ENCODE assay signal across 38 mouse cellular contexts in genomic region chr8:121491633-121492032, GRCm38 (mm10). TPM values are rescaled to one million over a fixed set of nuclear protein-coding genes. Genes with fewer than 3 reads are reported as not detected.
DNase-seq lines count a peak whose midpoint lies in the region; ATAC-seq and TF ChIP-seq lines count a peak whose summit lies in the region.
"Had no signal": no experiment of that assay in that cellular context is flagged by ENCODE, and none has a peak within 500 bp of the region (broad histone marks: within the 10 kb centered on the region; RNA-seq: fewer than 3 reads in every experiment).

No protein-coding gene starts in this region.

- no peak overlapping the region for H3K9ac ChIP-seq in embryonic facial prominence, embryonic 14.5 days (ENCODE audit: low read depth, low read length)
- no peak overlapping the region for H3K9ac ChIP-seq in limb, embryonic 15.5 days
- no peak overlapping the region for H3K9ac ChIP-seq in stomach, postnatal 0 days (ENCODE audit: low read length)
- H3K9ac ChIP-seq: forebrain, embryonic 13.5 days; intestine, embryonic 15.5 days; midbrain, embryonic 12.5 days; stomach, embryonic 15.5 days had no signal

- DNase-seq in layer of hippocampus, adult 2 months (ENCODE audit: low spot score in 2 of 2), result no peak
- DNase-seq in layer of hippocampus, adult 8-10 months (ENCODE audit: low spot score in 2 of 2), result no peak
- peak; percentile 18 for DNase-seq in brain, adult 2 months (ENCODE audit: low read depth, low spot score)
- DNase-seq in embryonic facial prominence, embryonic 14.5 days (ENCODE audit: low spot score), result peak; percentile 56
- no peak for DNase-seq in stomach, postnatal 0 days (ENCODE audit: low spot score)
- no peak for DNase-seq in adrenal gland, adult 2 months
- DNase-seq: cerebellum, adult 8-10 months; cerebellum, postnatal 25 days; gastrocnemius, postnatal 10 days; heart, postnatal 14 days; kidney, adult 8-10 months; kidney, postnatal 10 days; lung, postnatal 4 days; retina, postnatal 1 day; right cerebral cortex, postnatal 14 days; thymus, postnatal 14 days had no signal

- H3K4me1 ChIP-seq in embryonic facial prominence, embryonic 14.5 days (ENCODE audit: control insufficient read depth, insufficient read depth, low read length), result 0 out of 2 replicates have a peak, but pooled peaks cover 9% of the 10 kb centered on the region
- H3K4me1 ChIP-seq in limb, embryonic 15.5 days, result peaks cover 22% of the 10 kb centered on the region
- no peaks in the 10 kb centered on the region for H3K4me1 ChIP-seq in stomach, postnatal 0 days (replicated peaks; ENCODE audit: control insufficient read depth, insufficient read depth)
- H3K4me1 ChIP-seq: forebrain, embryonic 13.5 days; intestine, embryonic 15.5 days; megakaryocyte, embryonic 14.5 days; midbrain, embryonic 12.5 days; stomach, embryonic 15.5 days had no signal

- H3K4me3 ChIP-seq in layer of hippocampus, adult 2 months, result no peak overlapping the region
- no peak overlapping the region for H3K4me3 ChIP-seq in embryonic facial prominence, embryonic 14.5 days (ENCODE audit: low read depth, low read length)
- H3K4me3 ChIP-seq in limb, embryonic 15.5 days, result no peak overlapping the region
- no peak overlapping the region for H3K4me3 ChIP-seq in stomach, postnatal 0 days (ENCODE audit: low read depth, low read length)
- H3K4me3 ChIP-seq: forebrain, embryonic 13.5 days; intestine, embryonic 15.5 days; megakaryocyte, embryonic 14.5 days; midbrain, embryonic 12.5 days; stomach, embryonic 15.5 days had no signal

- TF ChIP-seq CTCF in layer of hippocampus, adult 2 months (conservative IDR thresholded peaks at IDR 0.05), result peak; percentile 41
- TF ChIP-seq CTCF in stomach, postnatal 0 days (IDR thresholded peaks at IDR 0.05; ENCODE audit: low read depth), result no peak

- H3K27me3 ChIP-seq in embryonic facial prominence, embryonic 14.5 days (replicated peaks; ENCODE audit: control insufficient read depth, insufficient read depth, low read length), result no peaks in the 10 kb centered on the region
- no peaks in the 10 kb centered on the region for H3K27me3 ChIP-seq in limb, embryonic 15.5 days
- H3K27me3 ChIP-seq in stomach, postnatal 0 days (ENCODE audit: control insufficient read depth, insufficient read depth, low read length), result no peaks in the 10 kb centered on the region
- H3K27me3 ChIP-seq: forebrain, embryonic 13.5 days; intestine, embryonic 15.5 days had no signal

- TF ChIP-seq EP300 in stomach, postnatal 0 days (optimal IDR thresholded peaks at IDR 0.05), result no peak

- 19% methylated on average over 9 of the region's 9 CpGs for WGBS in embryonic facial prominence, embryonic 14.5 days
- WGBS in limb, embryonic 15.5 days, result 31% methylated on average over 9 of the region's 9 CpGs
- 56% methylated on average over 9 of the region's 9 CpGs for whole genome bisulfite sequencing in stomach, postnatal 0 days

- no peaks in the 10 kb centered on the region for H3K36me3 ChIP-seq in embryonic facial prominence, embryonic 14.5 days (ENCODE audit: control insufficient read depth, insufficient read depth, low read length)
- no peaks in the 10 kb centered on the region for H3K36me3 ChIP-seq in limb, embryonic 15.5 days
- no peaks in the 10 kb centered on the region; the same call in 1 of the 2 replicates for H3K36me3 ChIP-seq in stomach, postnatal 0 days (ENCODE audit: control insufficient read depth, insufficient read depth, low read length)
- H3K36me3 ChIP-seq: intestine, embryonic 15.5 days; midbrain, embryonic 12.5 days; stomach, embryonic 15.5 days had no signal

- no peak for ATAC-seq in embryonic facial prominence, embryonic 14.5 days (ENCODE audit: low read depth)
- peak; percentile 78 for ATAC-seq in limb, embryonic 15.5 days (ENCODE audit: insufficient number of reproducible peaks, low FRiP score, low TSS enrichment, low read depth)
- no peak for ATAC-seq in stomach, postnatal 0 days (ENCODE audit: low FRiP score, low TSS enrichment)
- ATAC-seq: forebrain, embryonic 13.5 days; hindbrain, embryonic 16.5 days; intestine, embryonic 15.5 days had no signal

- H3K4me2 ChIP-seq in embryonic facial prominence, embryonic 14.5 days (ENCODE audit: low read depth, low read length), result no peak overlapping the region
- H3K4me2 ChIP-seq in limb, embryonic 15.5 days, result no peak overlapping the region
- H3K4me2 ChIP-seq in stomach, postnatal 0 days (replicated peaks; ENCODE audit: low read depth), result no peak overlapping the region
- H3K4me2 ChIP-seq: forebrain, embryonic 13.5 days; intestine, embryonic 15.5 days; liver, embryonic 11.5 days; midbrain, embryonic 12.5 days; stomach, embryonic 15.5 days had no signal

- no peaks in the 10 kb centered on the region for H3K9me3 ChIP-seq in embryonic facial prominence, embryonic 14.5 days (ENCODE audit: control insufficient read depth, low read length)
- H3K9me3 ChIP-seq in limb, embryonic 15.5 days, result no peaks in the 10 kb centered on the region
- H3K9me3 ChIP-seq in stomach, postnatal 0 days (ENCODE audit: control insufficient read depth, low read length), result no peaks in the 10 kb centered on the region
- H3K9me3 ChIP-seq: forebrain, embryonic 13.5 days; intestine, embryonic 15.5 days; megakaryocyte, embryonic 14.5 days; midbrain, embryonic 12.5 days; stomach, embryonic 15.5 days had no signal

- no peak overlapping the region for H3K27ac ChIP-seq in layer of hippocampus, adult 2 months
- no peak overlapping the region; the same call in 1 of the 2 replicates for H3K27ac ChIP-seq in embryonic facial prominence, embryonic 14.5 days (replicated peaks; ENCODE audit: low read depth, low read length)
- H3K27ac ChIP-seq in limb, embryonic 15.5 days, result peak overlapping the region; percentile 72
- H3K27ac ChIP-seq in stomach, postnatal 0 days (replicated peaks), result no peak overlapping the region
- H3K27ac ChIP-seq: forebrain, embryonic 13.5 days; intestine, embryonic 15.5 days; midbrain, embryonic 12.5 days; stomach, embryonic 15.5 days had no signal

RNA-seq across cellular contexts. Expression of gene 1700018B08Rik, which starts 52.5 kb away (rescaled TPM):
- not detected for total RNA-seq in layer of hippocampus, adult 2 months (2021)
- total RNA-seq in layer of hippocampus, adult 8-10 months (2022), result not detected
- not detected in 2 replicates for polyA plus RNA-seq in embryonic facial prominence, embryonic 14.5 days (2014; fragmentation: Nextera tagmentation; extraction: Ambion mirVana)
- polyA plus RNA-seq in limb, embryonic 15.5 days (2015; fragmentation: Nextera tagmentation; extraction: Ambion mirVana), result not detected in 2 replicates
- polyA plus RNA-seq in stomach, postnatal 0 days (2015; fragmentation: Nextera tagmentation; extraction: Ambion mirVana), result not detected in 2 replicates
- total RNA-seq in adrenal gland, adult 2 months (2021), result not detected
- polyA plus RNA-seq in adrenal gland, adult 2 months (2012; rRNA removed), result not detected in 2 replicates
- total RNA-seq: adrenal gland, adult 18-20 months; adrenal gland, postnatal 4 days; gastrocnemius, postnatal 10 days; heart, postnatal 14 days; layer of hippocampus, postnatal 10 days; left cerebral cortex, adult 18-20 months; left cerebral cortex, postnatal 36 days; MEL; monocyte, adult 5-6 weeks had no signal
- polyA plus RNA-seq: forebrain, embryonic 13.5 days; heart, embryonic 14.5 days; hindbrain, embryonic 11.5 days; hindbrain, embryonic 16.5 days; intestine, embryonic 15.5 days; large intestine, adult 2 months; liver, embryonic 11.5 days; liver, embryonic 16.5 days; lung, embryonic 16.5 days; midbrain, embryonic 12.5 days; neural tube, embryonic 14.5 days; stomach, embryonic 15.5 days; urinary bladder, adult 2 months had no signal

Comparison
In these comparisons a context has a peak if more than half of its experiments do, and no peak if none do; other contexts are left out.
1. DNase-seq: peak in brain, adult 2 months (single experiment) and embryonic facial prominence, embryonic 14.5 days (single experiment); none in layer of hippocampus, adult 2 months (0 of 2), layer of hippocampus, adult 8-10 months (0 of 2), stomach, postnatal 0 days (single experiment) and adrenal gland, adult 2 months (single experiment).